Mouse (Mus musculus): ENCODE results near the gene Cadm2.

GRCm38 (mm10) chr16:66959146-66959545 lies 661.6 kb downstream of the Cadm2 start:
- no peak for TF ChIP-seq USF1 (IDR thresholded peaks at IDR 0.05; ENCODE audit: low read depth)
- no peak for TF ChIP-seq MYOD1 (IDR thresholded peaks at IDR 0.05; ENCODE audit: control insufficient read depth, insufficient read length, low read depth)
- no peak for TF ChIP-seq CTCF (IDR thresholded peaks at IDR 0.05; ENCODE audit: control insufficient read depth, insufficient read depth, insufficient read length)
- no peak for TF ChIP-seq MYOG (IDR thresholded peaks at IDR 0.05; ENCODE audit: control insufficient read depth, extremely low read depth, insufficient read length)
- TF ChIP-seq FOSL1 (IDR thresholded peaks at IDR 0.05; ENCODE audit: insufficient read depth, low read length, poor library complexity, severe bottlenecking): no peak

Measured in C2C12 (cell line).